Mouse (Mus musculus): Measurements from ENCODE around the gene Stx2.

Stx2 gene

GRCm38 (mm10) chr5:128953278-128954070 is 54.9 kb downstream of the Stx2 start, which contains the start of gene Rimbp2:
Gene Rimbp2 (minus strand): TSS chr5:128953486.
- DNase-seq (ENCODE audit: low read depth, low spot score), result peak; percentile 34

GRCm38 (mm10) chr5:128952291-128953195 is 55.8 kb downstream of the Stx2 start:
- DNase-seq (ENCODE audit: low read depth, low spot score), result no peak

- no peak for DNase-seq (ENCODE audit: low read depth, low spot score)
Measured at GRCm38 (mm10) chr5:128951472-128951871, 56.9 kb downstream of the Stx2 start.

GRCm38 (mm10) chr5:128947093-128947492 is 61.3 kb downstream of the Stx2 start:
- DNase-seq (ENCODE audit: low read depth, low spot score), result no peak

- DNase-seq (ENCODE audit: low read depth, low spot score), result no peak
Measured at GRCm38 (mm10) chr5:128940436-128940835, 67.9 kb downstream of the Stx2 start.

- no peak for DNase-seq (ENCODE audit: low read depth, low spot score)
Measured at GRCm38 (mm10) chr5:128935359-128935899, 72.9 kb downstream of the Stx2 start.
